Mouse (Mus musculus) stomach, embryonic 16.5 days (tissue): Measurements from ENCODE around the gene Mcu. TPM values are rescaled to one million over a fixed set of nuclear protein-coding genes. Genes with fewer than 3 reads are reported as not detected.

ENCODE experiments used
- ATAC-seq: fragments of 200-750 bp; cut with Nextera tagmentation; 2 replicates; pipeline ENCODE4 v1.8.0; 2017; ENCODE audit warnings: moderate number of reproducible peaks, moderate TSS enrichment; ENCODE audit not compliant: insufficient read depth, low FRiP score
- H3K27ac ChIP-seq: fragments of 300-500 bp; sonication (generic); 2 replicates; pipeline ENCODE4 v1.5.1; 2014; ENCODE audit warnings: low read length
- H3K27me3 ChIP-seq: fragments of 300-500 bp; sonication (generic); 2 replicates; pipeline ENCODE4 v1.6.1; 2014; ENCODE audit warnings: low read length, control low read depth, mixed read lengths; ENCODE audit not compliant: control insufficient read depth, insufficient read depth
- H3K36me3 ChIP-seq: fragments of 300-500 bp; sonication (generic); 2 replicates; pipeline ENCODE4 v1.6.1; 2014; ENCODE audit warnings: low read length; ENCODE audit not compliant: control insufficient read depth, insufficient read depth
- H3K4me1 ChIP-seq: fragments of 300-500 bp; sonication (generic); 2 replicates; pipeline ENCODE4 v1.6.1; 2014; ENCODE audit warnings: low read length, control low read depth, mixed read lengths; ENCODE audit not compliant: control insufficient read depth, insufficient read depth
- H3K4me2 ChIP-seq: fragments of 300-500 bp; sonication (generic); 2 replicates; pipeline ENCODE4 v1.6.1; 2014; ENCODE audit warnings: low read depth, low read length, mixed read lengths
- H3K4me3 ChIP-seq: fragments of 300-500 bp; sonication (generic); replicated peaks from 2 replicates; pipeline ENCODE4 v1.5.1; 2014; ENCODE audit warnings: mild to moderate bottlenecking, low read length
- H3K9ac ChIP-seq: fragments of 300-500 bp; sonication (generic); 2 replicates; pipeline ENCODE4 v1.6.1; 2014; ENCODE audit warnings: low read length
- H3K9me3 ChIP-seq: fragments of 300-500 bp; sonication (generic); replicated peaks from 2 replicates; pipeline ENCODE4 v1.6.1; 2016; ENCODE audit warnings: low read length, control low read depth; ENCODE audit not compliant: control insufficient read depth
- WGBS: fragments of 180-500 bp; shearing (Covaris S2); extraction: QIAGEN DNeasy Blood & Tissue Kit; methylation state at CpG from one replicate; pipeline ENCODE4 v1.1.7; 2014; 5-methylcytosine and 5-hydroxymethylcytosine counted together
- polyA plus RNA-seq: library from polyadenylated mRNA; unstranded; fragments of >200 nt; fragmentation: Nextera tagmentation; extraction: Ambion mirVana; gene quantifications from 2 replicates; pipeline ENCODE4 v1.2.1, GENCODE M21; 2015

The Mcu gene
- polyA plus RNA-seq, 1 experiment from 2014 or later = 60.0 TPM

DNA sequence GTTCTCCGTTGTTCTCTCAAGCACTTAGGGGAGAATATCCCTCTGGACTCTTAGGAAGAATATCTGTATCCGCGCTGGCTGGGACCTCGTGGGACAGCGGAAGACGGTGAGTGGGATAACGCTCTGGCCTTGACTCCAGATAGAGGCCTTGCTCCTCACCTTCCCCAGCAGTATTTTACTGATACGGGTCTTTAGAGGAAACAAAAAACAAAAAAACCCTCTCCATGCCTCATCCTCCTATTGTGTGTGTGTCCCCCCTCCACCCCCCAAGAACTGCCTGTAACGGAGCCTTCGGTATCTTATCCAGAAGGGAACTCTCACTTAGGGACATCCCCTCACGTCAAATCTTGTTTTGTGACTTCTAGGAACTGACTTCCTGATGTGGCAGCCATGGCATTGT is 174.8 kb downstream of the Mcu start, which contains the start of gene Oit3:
Oit3 (minus strand) TSS at position 44 of the 400 bp plus-strand sequence.
- WGBS = 78% methylated on average over 11 of the region's 11 CpGs
- Histone ChIP-seq H3K4me1 (peaks cover 6% of the 10 kb centered on the region; the same call in 1 of the 2 replicates), H3K9ac (no peak within 1 kb of the TSS), H3K4me3 (no peak within 1 kb of the TSS), H3K27me3 (no peaks in the 10 kb centered on the region), H3K9me3 (no peaks in the 10 kb centered on the region), H3K36me3 (no peaks in the 10 kb centered on the region), H3K27ac (no peak within 1 kb of the TSS), H3K4me2 (no peak within 1 kb of the TSS)
- ATAC-seq = no peak

DNA sequence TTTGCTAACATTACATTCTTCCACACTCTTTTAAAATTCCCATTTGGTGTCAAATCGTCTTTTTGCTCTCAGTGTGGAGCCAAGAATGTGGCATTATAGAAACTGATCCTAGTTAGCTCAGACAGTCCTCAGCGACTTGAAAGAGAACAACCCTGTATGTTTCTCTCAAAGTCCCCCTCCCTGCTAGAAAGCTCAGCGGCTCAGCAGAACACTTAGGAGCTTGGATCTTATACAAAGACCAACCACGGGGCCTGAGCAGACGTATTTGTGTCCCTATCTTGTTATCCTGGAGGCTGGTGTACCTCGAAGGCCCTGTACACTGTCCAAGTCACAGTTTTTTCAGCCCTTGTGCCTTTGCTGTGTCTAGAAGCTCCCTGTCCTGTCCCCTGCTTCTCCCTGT is 176.3 kb downstream of the Mcu start:
- WGBS = 51% methylated on average over 6 of the region's 6 CpGs
- H3K4me2 ChIP-seq = no peak overlapping the region
- no peak overlapping the region for H3K9ac ChIP-seq
- H3K36me3 ChIP-seq = no peaks in the 10 kb centered on the region
- H3K4me3 ChIP-seq = no peak overlapping the region
- H3K27ac ChIP-seq = no peak overlapping the region
- no peak for ATAC-seq
- H3K27me3 ChIP-seq = no peaks in the 10 kb centered on the region
- peaks cover 6% of the 10 kb centered on the region; the same call in 1 of the 2 replicates for H3K4me1 ChIP-seq
- no peaks in the 10 kb centered on the region for H3K9me3 ChIP-seq

DNA sequence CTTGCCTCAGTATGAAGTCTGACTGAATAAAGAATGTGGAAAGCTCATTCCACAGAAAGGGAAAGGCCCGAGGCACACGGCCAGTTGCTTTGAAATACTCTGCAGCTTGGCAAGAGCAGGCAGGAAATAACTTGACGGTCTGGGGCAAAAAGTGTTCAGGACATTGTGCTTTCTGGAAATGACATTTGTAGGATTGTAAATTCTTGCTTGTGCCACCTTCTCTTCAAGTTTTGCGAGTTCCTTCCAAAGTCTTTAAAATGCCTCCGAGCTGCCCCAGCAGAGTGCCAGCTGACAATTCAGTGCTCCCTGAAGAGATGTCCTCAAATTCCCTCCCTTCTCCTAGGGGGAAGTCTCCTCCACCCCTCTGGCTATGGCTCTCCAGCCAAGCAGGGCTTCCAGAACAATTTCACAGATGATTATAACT is 177.0 kb downstream of the Mcu start:
- Histone ChIP-seq H3K4me2 (no peak overlapping the region), H3K4me1 (peaks cover 6% of the 10 kb centered on the region; the same call in 1 of the 2 replicates), H3K36me3 (no peaks in the 10 kb centered on the region), H3K27me3 (no peaks in the 10 kb centered on the region), H3K9ac (no peak overlapping the region), H3K9me3 (no peaks in the 10 kb centered on the region), H3K27ac (no peak overlapping the region), H3K4me3 (no peak overlapping the region)
- WGBS = 46% methylated on average over 5 of the region's 5 CpGs
- no peak for ATAC-seq

DNA sequence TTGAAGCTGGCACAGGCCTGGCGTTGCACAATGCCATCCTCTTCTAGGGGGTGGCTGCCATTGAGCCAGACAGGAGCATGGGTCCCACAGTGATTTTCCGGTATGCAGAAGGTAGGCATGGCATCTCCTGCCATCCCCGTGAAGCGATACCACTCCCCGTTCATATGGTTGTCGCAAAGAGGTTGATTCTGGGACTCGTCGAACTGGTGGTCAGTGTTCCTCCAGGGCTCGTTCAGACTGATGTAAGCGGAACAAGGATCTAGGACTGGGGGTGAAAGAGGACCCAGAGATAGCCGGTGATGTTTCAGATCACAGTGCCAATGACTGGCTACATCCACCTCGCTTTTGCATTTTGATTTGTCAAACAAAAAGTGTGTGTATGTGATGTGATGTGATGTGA is 177.8 kb downstream of the Mcu start:
- Histone ChIP-seq H3K4me1 (peaks cover 6% of the 10 kb centered on the region; the same call in 1 of the 2 replicates), H3K27ac (no peak overlapping the region), H3K36me3 (no peaks in the 10 kb centered on the region), H3K27me3 (no peaks in the 10 kb centered on the region), H3K4me3 (no peak overlapping the region), H3K4me2 (no peak overlapping the region), H3K9ac (no peak overlapping the region), H3K9me3 (no peaks in the 10 kb centered on the region)
- no peak for ATAC-seq
- 92% methylated on average over 12 of the region's 12 CpGs for WGBS

DNA sequence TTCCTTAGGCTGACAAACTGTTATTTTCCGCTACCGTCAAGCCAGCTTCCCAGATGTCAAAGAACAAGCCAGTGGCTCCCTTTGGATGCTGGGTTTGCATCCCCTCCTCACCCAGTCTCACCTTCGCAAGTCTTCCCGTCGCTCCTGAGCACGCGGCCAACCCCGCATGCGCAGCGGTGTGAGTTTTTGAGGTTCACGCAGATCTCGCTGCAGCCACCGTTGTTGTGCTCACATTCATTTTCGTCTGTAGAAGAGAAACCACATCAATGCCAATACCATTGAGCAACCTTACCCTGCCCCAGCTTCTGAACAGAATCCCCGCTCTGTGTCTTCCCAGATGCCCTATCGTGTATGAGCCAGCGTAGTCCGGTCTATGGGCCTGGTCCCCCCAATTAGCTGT is 180.7 kb downstream of the Mcu start:
- Histone ChIP-seq H3K27me3 (no peaks in the 10 kb centered on the region), H3K9ac (no peak overlapping the region), H3K4me1 (peaks cover 6% of the 10 kb centered on the region; the same call in 1 of the 2 replicates), H3K4me2 (no peak overlapping the region), H3K36me3 (no peaks in the 10 kb centered on the region), H3K27ac (no peak overlapping the region), H3K9me3 (no peaks in the 10 kb centered on the region), H3K4me3 (no peak overlapping the region)
- no peak for ATAC-seq
- whole genome bisulfite sequencing = 94% methylated on average over 18 of the region's 18 CpGs

DNA sequence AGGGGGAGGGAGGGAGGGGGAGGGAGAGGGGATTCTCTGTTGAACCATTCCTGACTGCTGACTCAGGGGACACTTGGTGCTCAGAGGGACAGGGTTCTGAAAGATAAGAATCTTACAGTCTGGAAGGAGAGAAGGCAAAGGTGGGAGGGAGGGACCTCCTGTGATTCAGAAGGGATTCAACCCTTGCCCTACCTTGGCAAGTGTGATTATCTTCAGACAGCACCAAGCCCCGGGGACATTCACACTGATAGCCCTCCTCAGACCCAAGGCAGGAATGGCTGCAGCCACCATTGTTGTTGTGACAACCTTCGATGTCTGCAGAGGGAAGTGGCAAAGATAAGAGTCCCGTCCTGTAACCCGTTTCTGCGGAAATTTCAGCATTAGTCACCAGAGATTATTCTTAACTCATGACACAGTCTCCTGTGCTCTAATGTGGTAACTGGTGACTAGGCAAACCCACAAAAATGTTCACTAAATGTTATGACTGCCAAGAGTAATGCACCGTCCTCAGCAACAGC is 185.7 kb downstream of the Mcu start:
- H3K9me3 ChIP-seq = no peaks in the 10 kb centered on the region
- no peak overlapping the region for H3K4me3 ChIP-seq
- H3K27ac ChIP-seq = no peak overlapping the region
- no peaks in the 10 kb centered on the region for H3K4me1 ChIP-seq
- no peak for ATAC-seq
- H3K36me3 ChIP-seq = no peaks in the 10 kb centered on the region
- no peak overlapping the region for H3K9ac ChIP-seq
- WGBS = 49% methylated on average over 6 of the region's 6 CpGs
- H3K4me2 ChIP-seq = no peak overlapping the region
- no peaks in the 10 kb centered on the region for H3K27me3 ChIP-seq

DNA sequence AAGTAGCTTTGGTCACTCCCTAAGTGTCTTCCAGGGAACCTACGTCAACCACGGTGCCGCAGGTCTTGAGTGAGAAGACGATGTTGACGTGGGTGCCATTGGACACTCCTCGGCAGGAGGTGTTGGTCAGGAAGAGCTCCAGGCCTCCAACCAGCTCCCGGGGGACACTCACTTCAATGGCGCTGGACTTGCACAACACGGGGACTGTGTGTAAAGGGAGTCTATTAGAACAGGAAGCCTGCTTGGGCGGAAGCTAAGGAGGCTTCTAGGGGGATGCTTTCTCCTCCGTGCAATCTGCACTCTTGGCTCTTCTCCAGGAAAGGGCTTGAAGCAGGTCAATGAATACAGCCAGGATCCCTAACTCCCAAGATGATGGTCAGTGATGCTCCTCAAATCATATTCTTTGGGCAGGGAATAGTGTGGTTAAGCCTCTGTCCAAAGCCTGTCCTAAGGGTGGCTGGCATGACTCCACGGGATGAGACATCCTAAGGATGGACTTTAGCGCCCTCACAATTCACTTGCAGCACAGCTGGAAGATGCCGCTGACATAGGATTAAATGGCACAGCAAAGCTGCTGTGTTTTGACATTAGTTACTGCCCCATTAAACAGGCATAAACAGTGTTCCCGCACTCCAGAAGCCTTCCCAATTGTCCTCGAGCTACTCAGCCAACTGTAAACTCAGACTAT is 186.9 kb downstream of the Mcu start:
- Histone ChIP-seq H3K36me3 (no peaks in the 10 kb centered on the region), H3K9ac (no peak overlapping the region), H3K4me1 (no peaks in the 10 kb centered on the region), H3K4me3 (no peak overlapping the region), H3K27ac (no peak overlapping the region), H3K9me3 (no peaks in the 10 kb centered on the region), H3K4me2 (no peak overlapping the region), H3K27me3 (no peaks in the 10 kb centered on the region)
- ATAC-seq = no peak
- 72% methylated on average over 16 of the region's 16 CpGs for WGBS

DNA sequence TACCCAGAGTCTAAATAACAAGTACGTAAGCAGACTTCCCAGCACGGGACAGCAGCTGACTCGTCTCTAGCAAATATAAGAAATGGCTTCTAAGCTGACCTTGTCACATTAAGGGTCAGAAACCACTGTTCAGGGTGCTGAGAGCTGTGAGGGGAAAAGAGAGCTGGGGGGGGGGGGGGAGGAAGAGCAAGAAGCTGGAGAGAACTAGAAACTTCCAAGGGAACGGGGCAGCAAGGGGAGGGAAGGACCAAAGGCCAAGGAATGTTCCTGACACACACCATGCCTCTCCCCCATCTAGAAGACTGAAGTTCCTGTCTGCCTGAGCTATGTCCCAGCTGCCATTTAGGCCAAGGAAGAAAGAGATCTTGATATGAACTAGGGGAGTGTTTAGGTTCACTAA is 190.1 kb downstream of the Mcu start:
- no peak overlapping the region for H3K4me3 ChIP-seq
- H3K27me3 ChIP-seq = no peaks in the 10 kb centered on the region
- H3K4me2 ChIP-seq = no peak overlapping the region
- H3K4me1 ChIP-seq = no peaks in the 10 kb centered on the region
- no peaks in the 10 kb centered on the region for H3K9me3 ChIP-seq
- no peak overlapping the region for H3K27ac ChIP-seq
- ATAC-seq = no peak
- WGBS = 44% methylated on average over 4 of the region's 4 CpGs
- no peak overlapping the region for H3K9ac ChIP-seq
- H3K36me3 ChIP-seq = no peaks in the 10 kb centered on the region

DNA sequence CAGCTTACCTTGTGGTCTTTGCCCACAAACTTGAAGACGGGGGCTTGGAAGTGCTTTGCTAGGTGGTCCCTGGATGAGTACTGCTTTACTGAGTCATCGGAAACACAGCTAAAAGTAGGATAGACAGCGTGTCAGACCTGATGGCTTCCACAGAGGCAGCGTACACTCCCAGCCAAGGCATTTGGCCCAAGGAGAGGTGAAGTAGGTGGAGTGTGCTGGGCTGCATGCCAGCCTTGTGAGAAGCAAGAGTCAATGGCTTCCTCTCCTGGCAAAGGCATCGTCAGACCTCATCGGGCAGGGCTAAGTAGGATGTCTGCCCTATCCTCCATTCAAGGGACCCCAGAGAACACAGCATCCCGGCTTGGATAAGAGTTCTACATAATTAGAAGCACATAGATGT is 191.1 kb downstream of the Mcu start:
- no peak overlapping the region for H3K4me2 ChIP-seq
- no peaks in the 10 kb centered on the region for H3K36me3 ChIP-seq
- H3K27ac ChIP-seq = no peak overlapping the region
- 70% methylated on average over 7 of the region's 7 CpGs for WGBS
- ATAC-seq = no peak
- no peaks in the 10 kb centered on the region for H3K4me1 ChIP-seq
- no peaks in the 10 kb centered on the region for H3K9me3 ChIP-seq
- no peak overlapping the region for H3K4me3 ChIP-seq
- no peaks in the 10 kb centered on the region for H3K27me3 ChIP-seq
- H3K9ac ChIP-seq = no peak overlapping the region
